Mouse (Mus musculus): Measurements from ENCODE around the gene D230025D16Rik. TPM values are rescaled to one million over a fixed set of nuclear protein-coding genes. Genes with fewer than 3 reads are reported as not detected.
"Not testable (repeated sequence)": the region's sequence is repeated elsewhere in the genome, so short reads cannot be mapped to it uniquely, and the experiment has no call there.

The D230025D16Rik gene
- polyA plus RNA-seq (2015; fragmentation: Nextera tagmentation; extraction: Ambion mirVana), result 25.2 and 26.4 TPM in 2 replicates

GRCm38 (mm10) chr8:105224413-105225271, at the start of gene D230025D16Rik:
Gene D230025D16Rik, plus strand, starts transcription at chr8:105225145.
- peak; percentile 97 for ATAC-seq
- H3K27ac ChIP-seq, result peak within 1 kb of the TSS; percentile 73
- peak within 1 kb of the TSS; percentile 95 for H3K4me3 ChIP-seq
- peak within 1 kb of the TSS; percentile 93 for H3K9ac ChIP-seq
- peaks cover 17% of the 10 kb centered on the region for H3K4me1 ChIP-seq
- no peaks in the 10 kb centered on the region for H3K36me3 ChIP-seq (ENCODE audit: poor library complexity, severe bottlenecking)
- WGBS, result 2% methylated on average over 34 of the region's 34 CpGs
- H3K4me2 ChIP-seq, result peak within 1 kb of the TSS; percentile 87
- H3K27me3 ChIP-seq, result no peaks in the 10 kb centered on the region
- H3K9me3 ChIP-seq (replicated peaks), result no peaks in the 10 kb centered on the region

- not testable (repeated sequence) for ATAC-seq; H3K9me3 ChIP-seq (replicated peaks); H3K27ac ChIP-seq; H3K4me3 ChIP-seq; H3K4me2 ChIP-seq; H3K9ac ChIP-seq; H3K27me3 ChIP-seq
- 100% methylated on average over 3 of the region's 3 CpGs for WGBS
- Histone ChIP-seq H3K36me3 (ENCODE audit: poor library complexity, severe bottlenecking) (peaks cover 24% of the 10 kb centered on the region), H3K4me1 (peaks cover 18% of the 10 kb centered on the region)
Measured at GRCm38 (mm10) chr8:105175287-105175686, 49.7 kb upstream of the D230025D16Rik start.

DNA sequence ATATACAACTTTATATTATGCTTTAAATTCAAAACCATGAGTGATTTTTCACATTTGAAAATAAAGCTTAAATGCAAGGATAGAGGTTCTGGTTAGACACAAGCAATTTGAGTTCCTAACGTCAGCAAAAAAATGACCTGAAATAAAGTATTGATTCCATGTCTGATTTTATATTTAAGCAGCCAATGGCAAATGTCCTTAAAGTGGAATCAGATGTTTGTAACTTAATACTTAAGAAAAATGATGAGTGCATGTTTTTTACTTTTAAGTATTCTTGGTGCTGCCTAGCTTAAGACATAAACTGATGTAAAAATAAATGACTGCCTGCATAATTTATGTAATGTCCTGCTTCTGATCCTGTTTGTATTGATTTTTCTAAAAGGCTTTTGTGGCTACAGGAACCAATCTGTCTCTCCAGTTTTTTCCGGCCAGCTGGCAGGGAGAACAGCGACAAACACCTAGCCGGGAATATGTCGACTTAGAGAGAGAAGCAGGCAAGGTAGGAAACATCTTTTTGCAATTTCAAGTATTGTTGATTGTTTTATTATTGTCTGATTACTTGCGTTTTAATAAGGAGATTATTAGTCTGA, 46.6 kb upstream of the D230025D16Rik start:
- no peak overlapping the region for H3K27ac ChIP-seq
- ATAC-seq, result no peak
- no peaks in the 10 kb centered on the region for H3K9me3 ChIP-seq (replicated peaks)
- H3K4me2 ChIP-seq, result no peak overlapping the region
- H3K4me1 ChIP-seq, result peaks cover 7% of the 10 kb centered on the region
- 91% methylated on average over 6 of the region's 6 CpGs for WGBS
- no peak overlapping the region for H3K4me3 ChIP-seq
- no peak overlapping the region for H3K9ac ChIP-seq
- H3K27me3 ChIP-seq, result no peaks in the 10 kb centered on the region
- H3K36me3 ChIP-seq (ENCODE audit: poor library complexity, severe bottlenecking), result peaks cover 31% of the 10 kb centered on the region

DNA sequence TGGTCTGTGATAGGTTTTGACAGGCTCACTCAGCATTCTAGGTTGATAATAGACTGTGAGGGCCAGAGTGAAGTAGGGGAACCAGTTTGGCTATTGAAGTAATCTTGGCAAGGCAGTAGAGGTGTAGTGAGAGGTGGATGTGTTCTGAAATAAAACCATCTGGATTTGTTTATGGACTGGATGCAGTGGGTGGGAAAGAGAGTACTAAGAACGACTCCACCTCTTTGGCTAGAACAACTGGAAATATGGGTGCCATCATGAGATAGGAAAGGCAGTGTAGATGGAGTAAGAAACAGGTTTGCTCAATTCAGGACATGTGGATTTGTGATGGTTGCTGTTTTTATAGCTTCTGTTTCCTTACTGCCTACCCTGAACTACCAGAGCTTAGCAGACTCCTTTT, 42.7 kb upstream of the D230025D16Rik start:
- Histone ChIP-seq H3K9me3 (replicated peaks) (no peaks in the 10 kb centered on the region), H3K9ac (no peak overlapping the region), H3K4me2 (no peak overlapping the region), H3K27me3 (no peaks in the 10 kb centered on the region), H3K4me3 (no peak overlapping the region), H3K27ac (no peak overlapping the region), H3K4me1 (peaks cover 3% of the 10 kb centered on the region; the same call in 1 of the 2 replicates), H3K36me3 (ENCODE audit: poor library complexity, severe bottlenecking) (peaks cover 26% of the 10 kb centered on the region)
- no peak for ATAC-seq
- 88% methylated on average over 1 of the region's 1 CpGs for WGBS

DNA sequence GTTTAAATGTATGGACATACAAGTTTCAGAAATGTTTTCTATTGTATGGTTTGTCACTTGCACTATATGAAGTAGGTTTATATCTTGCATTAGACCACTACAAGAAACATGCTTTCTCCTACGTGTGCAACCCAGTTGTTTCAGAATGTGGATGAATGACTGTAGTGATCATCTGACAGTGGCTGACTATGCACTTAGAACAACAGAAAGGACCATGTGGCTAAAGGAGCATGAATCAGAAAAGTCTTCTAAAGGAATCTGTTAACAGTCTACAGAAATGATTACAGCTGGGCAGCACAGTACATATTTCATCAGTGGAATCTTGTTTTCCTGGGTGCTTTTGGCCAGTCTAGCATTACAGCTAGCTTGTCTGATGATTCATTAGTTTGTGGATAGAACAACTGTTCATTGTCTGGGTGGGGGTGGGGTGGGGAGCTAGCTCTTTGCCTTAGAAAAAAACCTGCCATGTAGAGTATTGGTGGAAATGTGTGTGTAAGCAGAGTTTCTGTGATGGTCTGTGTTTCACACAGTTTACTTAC, 38.4 kb upstream of the D230025D16Rik start:
- WGBS, result 57% methylated on average over 1 of the region's 1 CpGs
- no peaks in the 10 kb centered on the region for H3K27me3 ChIP-seq
- no peak overlapping the region for H3K27ac ChIP-seq
- H3K9ac ChIP-seq, result no peak overlapping the region
- H3K4me2 ChIP-seq, result no peak overlapping the region
- no peak for ATAC-seq
- no peak overlapping the region for H3K4me3 ChIP-seq
- H3K4me1 ChIP-seq, result peaks cover 3% of the 10 kb centered on the region; the same call in 1 of the 2 replicates
- no peaks in the 10 kb centered on the region for H3K9me3 ChIP-seq (replicated peaks)
- H3K36me3 ChIP-seq (ENCODE audit: poor library complexity, severe bottlenecking), result peaks cover 8% of the 10 kb centered on the region

DNA sequence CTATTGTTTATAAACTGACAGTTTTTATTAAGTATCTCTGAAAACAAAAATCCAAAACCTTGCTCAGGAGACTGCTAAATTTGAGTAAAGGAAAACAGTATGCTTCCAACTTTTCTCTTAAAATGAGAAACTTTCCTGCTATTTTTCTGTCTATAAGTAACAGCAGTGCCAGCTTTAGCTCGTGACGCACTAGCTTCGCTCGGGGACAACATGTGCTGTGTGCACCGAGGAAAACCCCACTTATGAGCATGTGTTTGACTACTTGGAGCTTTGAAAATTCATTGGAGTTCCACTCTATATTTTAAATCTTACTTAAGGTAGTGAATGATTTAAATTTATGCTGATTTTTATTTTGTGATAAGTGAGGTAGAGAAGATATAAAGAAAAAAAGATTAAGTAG, 32.8 kb upstream of the D230025D16Rik start:
- Histone ChIP-seq H3K4me1 (no peaks in the 10 kb centered on the region), H3K9me3 (replicated peaks) (no peaks in the 10 kb centered on the region), H3K27me3 (no peaks in the 10 kb centered on the region), H3K36me3 (ENCODE audit: poor library complexity, severe bottlenecking) (peaks cover 35% of the 10 kb centered on the region), H3K9ac (no peak overlapping the region), H3K27ac (no peak overlapping the region), H3K4me2 (no peak overlapping the region), H3K4me3 (no peak overlapping the region)
- WGBS, result 94% methylated on average over 5 of the region's 5 CpGs
- no peak for ATAC-seq

- Histone ChIP-seq H3K9ac (no peak overlapping the region), H3K4me2 (no peak overlapping the region), H3K36me3 (ENCODE audit: poor library complexity, severe bottlenecking) (peaks cover 24% of the 10 kb centered on the region), H3K9me3 (replicated peaks) (no peaks in the 10 kb centered on the region), H3K27ac (no peak overlapping the region), H3K27me3 (no peaks in the 10 kb centered on the region), H3K4me3 (no peak overlapping the region), H3K4me1 (no peaks in the 10 kb centered on the region)
- 80% methylated on average over 1 of the region's 1 CpGs for WGBS
- no peak for ATAC-seq
Measured at GRCm38 (mm10) chr8:105205748-105206147, 19.2 kb upstream of the D230025D16Rik start.

DNA sequence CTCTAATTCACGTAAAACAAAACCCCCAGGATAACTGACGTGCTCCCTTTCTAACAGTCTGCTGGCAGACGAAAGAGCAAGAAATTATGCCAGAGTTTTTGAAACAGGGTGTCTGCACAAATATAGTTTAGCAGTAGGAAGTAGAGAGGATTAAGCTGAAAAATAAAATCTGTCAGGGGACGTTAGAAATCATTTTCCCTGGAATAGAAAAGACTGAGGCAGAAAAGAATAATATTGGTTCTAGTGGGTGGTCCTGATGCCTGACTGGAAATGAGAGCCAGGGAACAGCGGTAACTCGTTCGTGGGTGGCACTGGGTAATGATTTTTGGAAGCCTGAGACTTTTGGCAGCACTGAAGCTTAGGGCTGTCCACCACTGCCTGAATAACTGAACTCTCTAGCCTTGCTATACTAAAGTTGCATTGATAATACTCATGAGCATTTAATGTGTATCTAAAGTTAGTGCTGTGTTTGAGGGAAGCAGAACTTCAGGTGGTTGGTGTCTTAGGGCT, 18.1 kb upstream of the D230025D16Rik start:
- Histone ChIP-seq H3K36me3 (ENCODE audit: poor library complexity, severe bottlenecking) (peaks cover 17% of the 10 kb centered on the region), H3K4me1 (no peaks in the 10 kb centered on the region), H3K9me3 (replicated peaks) (no peaks in the 10 kb centered on the region), H3K4me2 (no peak overlapping the region), H3K27ac (no peak overlapping the region), H3K27me3 (no peaks in the 10 kb centered on the region), H3K9ac (no peak overlapping the region), H3K4me3 (no peak overlapping the region)
- no peak for ATAC-seq
- WGBS, result 76% methylated on average over 7 of the region's 7 CpGs

- no peak overlapping the region for H3K4me3 ChIP-seq
- peaks cover 18% of the 10 kb centered on the region for H3K36me3 ChIP-seq (ENCODE audit: poor library complexity, severe bottlenecking)
- no peaks in the 10 kb centered on the region for H3K9me3 ChIP-seq (replicated peaks)
- no peak overlapping the region for H3K27ac ChIP-seq
- no peak for ATAC-seq
- no peak overlapping the region for H3K4me2 ChIP-seq
- H3K4me1 ChIP-seq, result no peaks in the 10 kb centered on the region
- H3K27me3 ChIP-seq, result no peaks in the 10 kb centered on the region
- WGBS, result 95% methylated on average over 2 of the region's 2 CpGs
- H3K9ac ChIP-seq, result no peak overlapping the region
Measured at GRCm38 (mm10) chr8:105207675-105208273, 17.2 kb upstream of the D230025D16Rik start.

GRCm38 (mm10) chr8:105209153-105210110, 15.5 kb upstream of the D230025D16Rik start:
- no peaks in the 10 kb centered on the region for H3K9me3 ChIP-seq (replicated peaks)
- no peak overlapping the region for H3K27ac ChIP-seq
- H3K4me3 ChIP-seq, result no peak overlapping the region
- no peaks in the 10 kb centered on the region for H3K27me3 ChIP-seq
- WGBS, result 21% methylated on average over 1 of the region's 1 CpGs
- no peak for ATAC-seq
- no peaks in the 10 kb centered on the region for H3K4me1 ChIP-seq
- H3K9ac ChIP-seq, result no peak overlapping the region
- H3K4me2 ChIP-seq, result no peak overlapping the region
- H3K36me3 ChIP-seq (ENCODE audit: poor library complexity, severe bottlenecking), result peaks cover 10% of the 10 kb centered on the region

DNA sequence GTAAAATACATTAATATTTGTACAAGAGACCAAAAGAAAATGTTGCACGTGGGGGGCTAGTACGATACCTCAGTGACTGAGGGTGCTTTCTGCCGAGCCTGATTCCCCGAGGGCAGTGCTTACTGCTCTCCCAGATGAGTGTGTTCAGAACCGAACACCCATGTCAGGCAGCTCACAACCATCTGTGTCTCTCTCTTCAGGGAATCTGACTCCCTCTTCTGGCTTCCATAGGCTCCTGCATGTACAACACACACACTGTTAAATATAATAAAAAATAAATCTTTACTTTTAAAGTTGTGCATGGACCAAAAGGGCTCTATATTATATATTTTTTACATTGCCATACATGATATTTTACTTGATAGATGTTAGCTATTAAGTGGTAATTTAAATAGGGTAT, 10.8 kb upstream of the D230025D16Rik start:
- ATAC-seq, result no peak
- Histone ChIP-seq H3K27me3 (no peaks in the 10 kb centered on the region), H3K4me1 (no peaks in the 10 kb centered on the region), H3K4me3 (no peak overlapping the region), H3K36me3 (ENCODE audit: poor library complexity, severe bottlenecking) (peaks cover 12% of the 10 kb centered on the region; the same call in 1 of the 2 replicates), H3K27ac (no peak overlapping the region), H3K9ac (no peak overlapping the region), H3K9me3 (replicated peaks) (no peaks in the 10 kb centered on the region), H3K4me2 (no peak overlapping the region)
- WGBS, result 95% methylated on average over 5 of the region's 5 CpGs
